Mouse (Mus musculus) intestine, postnatal 0 days (tissue): ENCODE results near the gene Usp15. TPM values are rescaled to one million over a fixed set of nuclear protein-coding genes. Genes with fewer than 3 reads are reported as not detected.

Source experiments
- ATAC-seq: fragments of 200-750 bp; cut with Nextera tagmentation; 2 replicates; pipeline ENCODE4 v1.8.0; 2017; ENCODE audit warnings: mild to moderate bottlenecking, moderate TSS enrichment, moderate library complexity
- H3K27ac ChIP-seq: fragments of 300-500 bp; sonication (generic); 2 replicates; pipeline ENCODE4 v1.5.1; 2014; ENCODE audit warnings: mild to moderate bottlenecking, low read depth, low read length, moderate library complexity
- H3K27me3 ChIP-seq: fragments of 300-500 bp; sonication (generic); replicated peaks from 2 replicates; pipeline ENCODE4 v1.6.1; 2014; ENCODE audit warnings: low read length, mixed read lengths; ENCODE audit not compliant: control insufficient read depth, insufficient read depth
- H3K36me3 ChIP-seq: fragments of 300-500 bp; sonication (generic); 2 replicates; pipeline ENCODE4 v1.6.1; 2014; ENCODE audit warnings: mild to moderate bottlenecking, moderate library complexity; ENCODE audit not compliant: control insufficient read depth, insufficient read depth
- H3K4me1 ChIP-seq: fragments of 300-500 bp; sonication (generic); replicated peaks from 2 replicates; pipeline ENCODE4 v1.6.1; 2014; ENCODE audit warnings: antibody characterized with exemption, low read length, mixed read lengths; ENCODE audit not compliant: control insufficient read depth, insufficient read depth
- H3K4me2 ChIP-seq: fragments of 300-500 bp; sonication (generic); replicated peaks from 2 replicates; pipeline ENCODE4 v1.6.1; 2014; ENCODE audit warnings: low read depth, mild to moderate bottlenecking, moderate library complexity
- H3K4me3 ChIP-seq: fragments of 300-500 bp; sonication (generic); 2 replicates; pipeline ENCODE4 v1.5.1; 2014; ENCODE audit warnings: low read depth, low read length
- H3K9ac ChIP-seq: fragments of 300-500 bp; sonication (generic); 2 replicates; pipeline ENCODE4 v1.6.1; 2014; ENCODE audit warnings: mild to moderate bottlenecking, low read depth, low read length
- H3K9me3 ChIP-seq: fragments of 300-500 bp; sonication (generic); 2 replicates; pipeline ENCODE4 v1.6.1; 2016; ENCODE audit warnings: mixed run types; ENCODE audit not compliant: control insufficient read depth
- CTCF ChIP-seq: sonication (generic); IDR thresholded peaks from 2 replicates; pipeline ENCODE4 v1.5.1; 2016; ENCODE audit warnings: low read depth, mild to moderate bottlenecking, control low read depth, antibody characterized with exemption, moderate library complexity
- WGBS: fragments of 180-500 bp; shearing (Covaris S2); extraction: QIAGEN DNeasy Blood & Tissue Kit; methylation state at CpG from one replicate; pipeline ENCODE4 v1.1.7; 2014; 5-methylcytosine and 5-hydroxymethylcytosine counted together
- polyA plus RNA-seq: library from polyadenylated mRNA; unstranded; fragments of >200 nt; fragmentation: Nextera tagmentation; extraction: Ambion mirVana; gene quantifications from 2 replicates; pipeline ENCODE4 v1.2.1, GENCODE M21; 2015

Gene Usp15
- polyA plus RNA-seq, 1 experiment from 2014 or later = 48.0 TPM

DNA sequence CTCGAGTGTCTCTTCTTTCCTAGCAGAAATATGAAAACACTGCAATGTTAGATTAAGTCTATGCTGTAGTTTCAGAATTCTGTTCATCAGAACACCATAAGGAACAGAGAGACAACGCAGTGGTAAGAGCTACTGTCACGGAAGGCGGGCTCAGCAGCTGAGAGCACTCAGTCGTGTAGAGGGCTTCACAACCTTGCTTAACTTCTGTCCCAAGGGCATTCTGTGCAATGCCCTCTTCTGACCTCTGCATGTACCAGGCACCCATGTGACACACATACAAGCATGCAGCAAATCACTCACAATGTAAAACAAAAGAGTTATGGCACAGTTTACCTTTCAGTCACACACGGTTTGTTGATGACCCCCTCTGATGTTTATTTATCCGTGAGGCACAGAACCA, 37.5 kb downstream of the Usp15 start:
- H3K9ac ChIP-seq = no peak overlapping the region
- no peak for ATAC-seq
- no peak overlapping the region for H3K4me2 ChIP-seq
- peaks cover 30% of the 10 kb centered on the region for H3K36me3 ChIP-seq
- 74% methylated on average over 7 of the region's 7 CpGs for WGBS
- no peaks in the 10 kb centered on the region for H3K4me1 ChIP-seq
- no peaks in the 10 kb centered on the region for H3K9me3 ChIP-seq
- H3K27me3 ChIP-seq = no peaks in the 10 kb centered on the region
- no peak overlapping the region for H3K27ac ChIP-seq
- no peak overlapping the region for H3K4me3 ChIP-seq
- no peak for TF ChIP-seq CTCF

DNA sequence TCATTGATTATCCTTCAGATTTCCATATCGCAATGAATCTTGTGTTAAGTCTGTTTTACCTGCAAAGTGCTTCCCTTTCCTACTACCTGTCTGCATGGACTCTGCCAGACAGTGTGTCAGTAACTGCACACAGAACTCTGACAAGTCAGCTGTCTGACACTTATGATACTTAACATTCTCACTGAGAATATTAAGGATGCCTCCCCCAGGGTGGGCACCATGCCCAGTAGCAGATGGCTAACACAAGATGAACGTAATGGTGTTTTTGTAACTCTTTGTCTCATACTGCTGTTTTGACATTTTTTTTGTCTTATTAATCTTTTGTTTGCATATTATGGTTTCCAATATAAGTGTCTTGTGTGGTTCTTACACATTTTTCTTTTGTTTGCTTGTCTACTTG, 40.4 kb downstream of the Usp15 start:
- Histone ChIP-seq H3K36me3 (peaks cover 26% of the 10 kb centered on the region), H3K4me3 (no peak overlapping the region), H3K4me2 (no peak overlapping the region), H3K9ac (no peak overlapping the region), H3K27ac (no peak overlapping the region), H3K4me1 (no peaks in the 10 kb centered on the region), H3K27me3 (no peaks in the 10 kb centered on the region), H3K9me3 (no peaks in the 10 kb centered on the region)
- 78% methylated on average over 2 of the region's 2 CpGs for WGBS
- no peak for TF ChIP-seq CTCF
- ATAC-seq = no peak

DNA sequence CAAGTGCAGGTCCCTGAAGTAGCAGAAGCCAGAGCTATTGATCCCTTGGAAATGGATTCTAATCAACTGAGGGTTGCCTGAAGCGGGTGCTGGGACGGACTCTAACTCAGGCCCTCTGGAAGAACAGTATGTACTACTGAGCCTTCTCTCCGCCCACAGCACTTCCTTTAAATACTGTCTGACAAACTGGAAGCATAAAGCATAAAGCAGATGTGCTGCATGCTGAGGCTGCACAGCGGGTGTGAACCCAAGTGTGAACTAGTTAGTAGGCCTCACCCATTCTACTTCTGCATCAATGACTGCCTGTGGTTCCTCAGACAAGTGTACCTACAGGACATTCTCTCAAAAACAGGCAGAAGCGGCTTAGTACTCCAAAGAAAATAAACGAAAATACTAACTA, 41.0 kb downstream of the Usp15 start:
- H3K36me3 ChIP-seq = peaks cover 25% of the 10 kb centered on the region
- no peaks in the 10 kb centered on the region for H3K27me3 ChIP-seq
- H3K9ac ChIP-seq = no peak overlapping the region
- H3K9me3 ChIP-seq = no peaks in the 10 kb centered on the region
- no peak overlapping the region for H3K4me2 ChIP-seq
- 93% methylated on average over 6 of the region's 6 CpGs for WGBS
- TF ChIP-seq CTCF = no peak
- no peak overlapping the region for H3K27ac ChIP-seq
- no peaks in the 10 kb centered on the region for H3K4me1 ChIP-seq
- H3K4me3 ChIP-seq = no peak overlapping the region
- ATAC-seq = no peak

DNA sequence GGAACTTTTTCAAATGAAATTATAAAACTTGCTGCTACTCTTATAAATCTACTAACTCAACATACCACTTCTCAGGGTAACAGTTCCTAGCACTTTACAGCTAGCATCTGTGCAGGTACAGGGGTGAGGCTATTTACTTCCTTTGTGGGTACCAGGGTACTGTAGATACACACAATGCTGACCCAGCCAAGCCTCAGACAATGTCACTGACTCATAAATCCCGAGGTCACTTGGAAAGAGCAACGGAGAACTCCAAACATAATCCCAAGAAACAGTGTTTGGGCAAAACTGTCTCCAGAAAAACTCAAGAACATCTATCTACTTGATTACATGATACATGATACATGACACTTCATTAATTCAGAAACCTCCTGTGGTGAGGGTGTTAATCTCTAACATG, 43.5 kb downstream of the Usp15 start:
- no peak overlapping the region for H3K4me2 ChIP-seq
- no peak overlapping the region for H3K4me3 ChIP-seq
- no peaks in the 10 kb centered on the region for H3K4me1 ChIP-seq
- TF ChIP-seq CTCF = no peak
- H3K36me3 ChIP-seq = peaks cover 15% of the 10 kb centered on the region; the same call in 1 of the 2 replicates
- no peak overlapping the region for H3K27ac ChIP-seq
- ATAC-seq = no peak
- no peak overlapping the region for H3K9ac ChIP-seq
- WGBS = 43% methylated on average over 2 of the region's 2 CpGs
- H3K9me3 ChIP-seq = no peaks in the 10 kb centered on the region
- no peaks in the 10 kb centered on the region for H3K27me3 ChIP-seq

DNA sequence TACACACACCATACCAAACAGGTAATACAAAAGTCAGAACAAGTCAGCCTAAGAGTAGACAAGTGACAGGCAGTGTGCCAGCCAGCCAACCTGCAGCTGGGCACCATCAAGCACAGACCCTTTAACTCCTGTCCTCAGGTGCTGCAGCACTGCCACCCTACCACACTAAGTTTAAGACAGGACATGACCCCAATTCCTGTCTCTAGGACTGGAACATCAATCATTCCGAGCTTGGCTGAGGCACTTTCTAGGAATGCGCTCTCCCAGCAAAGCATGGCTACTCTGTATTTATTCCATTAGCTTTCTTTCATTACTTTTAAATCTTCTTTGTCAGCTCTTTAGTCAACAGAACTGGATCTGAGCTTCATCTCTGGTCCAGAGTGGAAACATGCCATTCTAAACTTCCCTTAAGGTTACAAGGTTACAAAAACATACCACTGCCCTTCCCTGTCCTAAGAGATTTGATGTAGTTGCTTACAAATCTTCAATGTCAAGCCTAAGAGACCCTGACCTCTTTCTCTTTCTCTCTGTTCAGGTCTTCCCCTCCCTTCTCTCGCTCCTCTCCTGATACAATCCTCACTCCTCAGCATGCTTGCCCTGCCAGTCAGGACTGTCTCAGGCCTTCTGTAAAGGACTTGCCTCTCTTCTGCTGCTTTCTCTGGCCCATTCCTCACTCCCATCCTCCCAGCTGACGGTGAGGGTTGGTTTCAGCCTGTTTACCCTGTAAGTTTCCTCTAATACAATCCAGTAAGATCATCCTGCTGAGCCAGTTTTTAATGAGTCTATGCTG, 48.6 kb downstream of the Usp15 start:
- Histone ChIP-seq H3K27me3 (no peaks in the 10 kb centered on the region), H3K4me2 (no peak overlapping the region), H3K36me3 (peaks cover 11% of the 10 kb centered on the region), H3K4me3 (no peak overlapping the region), H3K9ac (no peak overlapping the region), H3K9me3 (no peaks in the 10 kb centered on the region), H3K4me1 (no peaks in the 10 kb centered on the region), H3K27ac (no peak overlapping the region)
- 67% methylated on average over 4 of the region's 4 CpGs for WGBS
- no peak for TF ChIP-seq CTCF
- no peak for ATAC-seq

DNA sequence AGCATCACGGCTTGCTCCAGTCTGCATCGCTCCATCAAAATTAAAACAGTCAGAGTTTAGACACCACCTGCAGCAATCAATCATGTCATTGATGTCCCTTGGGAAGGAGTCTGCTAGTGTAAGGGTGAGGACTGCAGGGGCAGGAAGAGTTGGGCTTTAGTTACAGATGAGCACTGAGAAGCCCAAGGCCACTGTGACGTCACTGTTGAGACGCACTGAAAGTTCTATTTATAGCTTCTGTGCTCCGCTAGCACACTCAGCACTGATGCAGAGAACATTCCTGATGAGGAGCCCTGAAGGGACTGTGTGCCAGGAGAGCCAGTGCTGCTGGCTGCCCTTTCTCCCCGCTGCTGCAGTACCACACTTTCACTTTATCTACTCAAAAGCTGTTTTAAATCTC, 49.6 kb downstream of the Usp15 start:
- Histone ChIP-seq H3K9me3 (no peaks in the 10 kb centered on the region), H3K36me3 (peaks cover 11% of the 10 kb centered on the region), H3K27ac (no peak overlapping the region), H3K4me1 (no peaks in the 10 kb centered on the region), H3K4me2 (no peak overlapping the region), H3K9ac (no peak overlapping the region), H3K27me3 (no peaks in the 10 kb centered on the region), H3K4me3 (no peak overlapping the region)
- ATAC-seq = no peak
- WGBS = 52% methylated on average over 6 of the region's 6 CpGs
- TF ChIP-seq CTCF = no peak
